Mouse (Mus musculus): ENCODE measurements at regions not wholly inside any gene's neighbourhood (a gene's known extent, or its start where the extent isn't known, plus 50 kb on each side); places are given as distances from the start of the nearest gene placed in this dataset.
"Not testable (repeated sequence)": the region's sequence is repeated elsewhere in the genome, so short reads cannot be mapped to it uniquely, and the experiment has no call there.

DNA sequence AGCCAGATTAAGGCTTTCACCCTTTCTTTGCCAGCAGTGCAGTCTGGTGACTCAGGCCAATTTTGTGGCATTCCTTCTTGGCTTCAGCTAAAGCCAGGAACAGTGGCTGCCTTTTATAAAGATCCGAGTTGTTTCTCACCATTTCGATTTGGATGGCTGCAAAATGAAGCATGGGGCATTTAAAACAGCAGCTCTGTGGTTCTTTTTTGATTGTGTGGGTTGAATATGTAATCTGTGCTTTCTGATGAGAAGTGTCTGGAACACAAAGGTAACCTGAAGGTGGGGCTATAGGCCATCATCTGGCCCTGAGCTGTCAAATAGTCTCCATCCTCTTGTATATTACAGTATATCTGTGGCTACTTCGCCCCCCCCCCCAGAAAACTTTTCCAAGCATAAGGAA, 338.4 kb upstream of the Clnk start:
- H3K4me3 ChIP-seq, result no peak overlapping the region
- ATAC-seq (ENCODE audit: low FRiP score), result no peak
- H3K27me3 ChIP-seq, result no peaks in the 10 kb centered on the region
- H3K36me3 ChIP-seq, result no peaks in the 10 kb centered on the region
- H3K4me2 ChIP-seq, result no peak overlapping the region
- 72% methylated on average over 3 of the region's 3 CpGs for WGBS
- no peak overlapping the region for H3K9ac ChIP-seq
- no peak overlapping the region for H3K27ac ChIP-seq
- no peaks in the 10 kb centered on the region for H3K9me3 ChIP-seq
- peaks cover 4% of the 10 kb centered on the region for H3K4me1 ChIP-seq (replicated peaks)

DNA sequence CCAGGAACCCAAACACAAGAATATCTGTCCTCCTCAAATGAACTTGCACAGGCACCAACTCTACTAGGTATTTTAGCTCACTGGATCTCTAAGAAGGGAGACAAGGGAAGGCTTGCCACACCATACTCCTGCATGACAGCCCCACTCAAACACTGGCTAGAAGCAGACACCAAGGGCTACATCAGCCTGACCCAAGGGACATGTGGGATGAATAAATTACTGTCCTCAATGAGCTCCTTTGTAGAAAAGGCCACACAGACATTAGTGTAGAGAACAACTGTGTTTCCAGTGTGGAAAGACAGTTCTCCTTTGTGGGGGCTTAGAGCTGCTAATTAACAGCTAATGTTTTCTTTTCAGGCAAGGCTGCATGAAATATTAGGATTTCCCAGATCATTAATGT, 335.9 kb upstream of the Clnk start:
- ATAC-seq (ENCODE audit: low FRiP score), result peak; percentile 71; the same call in 1 of the 2 replicates
- H3K27me3 ChIP-seq, result no peaks in the 10 kb centered on the region
- no peak overlapping the region for H3K9ac ChIP-seq
- H3K36me3 ChIP-seq, result no peaks in the 10 kb centered on the region
- peaks cover 4% of the 10 kb centered on the region for H3K4me1 ChIP-seq (replicated peaks)
- no peak overlapping the region for H3K4me3 ChIP-seq
- no peaks in the 10 kb centered on the region for H3K9me3 ChIP-seq
- H3K27ac ChIP-seq, result no peak overlapping the region
- H3K4me2 ChIP-seq, result no peak overlapping the region

DNA sequence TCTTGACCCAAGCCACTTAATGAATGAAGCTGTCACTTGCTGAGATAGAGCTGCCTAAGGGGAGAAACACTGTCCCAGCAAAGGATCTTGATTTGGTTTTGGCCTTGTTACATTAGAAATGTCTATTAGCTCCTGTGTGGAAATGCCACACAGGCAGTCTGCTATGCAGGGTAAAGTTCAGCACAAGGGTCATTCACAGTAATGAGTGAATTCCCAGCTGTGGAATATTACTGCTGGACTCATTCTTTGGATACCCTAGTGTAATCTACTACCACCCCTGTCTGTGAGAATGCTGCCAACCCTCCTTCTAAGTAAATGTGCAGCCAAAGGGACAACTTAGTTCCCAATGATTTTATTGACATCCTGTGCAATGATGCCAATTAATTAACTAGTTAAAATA, 322.2 kb upstream of the Clnk start:
- no peaks in the 10 kb centered on the region for H3K27me3 ChIP-seq
- H3K4me3 ChIP-seq, result no peak overlapping the region
- H3K9ac ChIP-seq, result no peak overlapping the region
- H3K36me3 ChIP-seq, result no peaks in the 10 kb centered on the region
- no peak overlapping the region for H3K27ac ChIP-seq
- no peaks in the 10 kb centered on the region for H3K9me3 ChIP-seq
- H3K4me2 ChIP-seq, result no peak overlapping the region
- ATAC-seq (ENCODE audit: low FRiP score), result no peak
- H3K4me1 ChIP-seq (replicated peaks), result no peaks in the 10 kb centered on the region

DNA sequence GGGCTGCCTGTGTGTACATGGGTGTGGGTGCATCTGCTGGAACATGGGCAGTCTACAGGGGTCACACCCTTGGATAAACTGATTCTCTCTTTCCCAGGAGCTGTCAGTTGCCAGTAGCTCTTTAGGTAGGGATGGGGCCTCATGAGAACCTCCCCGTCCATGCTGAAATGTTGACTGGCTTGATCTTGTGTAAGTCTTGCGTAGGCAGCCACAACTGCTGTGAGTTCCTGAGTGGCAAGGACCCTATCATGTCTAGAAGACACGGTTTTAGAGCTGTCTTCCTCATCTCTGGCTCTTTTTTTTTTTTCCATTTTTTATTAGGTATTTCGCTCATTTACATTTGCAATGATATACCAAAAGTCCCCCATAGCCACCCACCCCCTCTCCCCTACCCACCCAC, 314.5 kb upstream of the Clnk start:
- not testable (repeated sequence) for H3K36me3 ChIP-seq; H3K27ac ChIP-seq; H3K4me2 ChIP-seq; ATAC-seq (ENCODE audit: low FRiP score); H3K9ac ChIP-seq; H3K27me3 ChIP-seq; H3K4me3 ChIP-seq; H3K4me1 ChIP-seq (replicated peaks); H3K9me3 ChIP-seq
- 87% methylated on average over 2 of the region's 4 CpGs for WGBS

DNA sequence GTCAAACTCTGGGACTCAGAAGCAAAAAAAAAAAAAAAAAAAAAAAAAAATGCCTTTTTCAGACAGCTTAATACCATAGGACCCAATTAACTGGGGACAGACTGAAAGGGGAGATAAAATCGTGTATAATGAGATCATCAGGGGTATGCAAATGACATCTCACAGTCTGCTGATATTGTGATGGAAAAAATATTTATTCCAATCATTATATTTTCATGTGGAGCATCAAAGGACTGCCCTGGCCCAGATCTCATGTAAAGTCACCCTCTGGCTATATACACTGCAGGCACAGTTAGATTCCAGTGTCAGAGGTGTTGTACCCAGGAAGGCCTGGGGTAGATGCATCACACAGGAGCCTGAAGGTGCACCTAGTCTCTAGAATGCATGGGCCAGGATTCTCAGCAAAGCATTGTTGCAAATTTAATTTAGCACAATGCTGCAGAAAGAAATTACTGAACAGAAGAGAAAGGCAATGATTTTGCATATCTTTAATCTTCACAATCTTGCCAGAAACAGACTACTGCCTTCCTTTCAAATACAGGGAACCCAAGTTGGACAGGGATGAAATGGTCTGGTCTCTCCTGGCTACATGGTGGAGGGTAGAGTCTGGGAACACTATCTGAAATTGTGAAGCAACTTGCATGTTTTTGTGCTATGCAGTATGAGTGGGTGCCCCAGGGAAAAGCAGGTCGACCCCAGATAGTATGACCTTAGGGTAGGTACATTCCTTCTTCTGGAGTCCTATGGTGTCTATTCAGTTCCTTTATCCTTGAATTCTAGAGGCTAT, 305.2 kb upstream of the Clnk start:
- Histone ChIP-seq H3K4me1 (replicated peaks) (0 out of 2 replicates have a peak, but pooled peaks cover 4% of the 10 kb centered on the region), H3K9ac (no peak overlapping the region), H3K9me3 (no peaks in the 10 kb centered on the region), H3K27me3 (no peaks in the 10 kb centered on the region), H3K4me3 (no peak overlapping the region), H3K27ac (no peak overlapping the region), H3K36me3 (no peaks in the 10 kb centered on the region), H3K4me2 (no peak overlapping the region)
- 70% methylated on average over 2 of the region's 2 CpGs for WGBS
- ATAC-seq (ENCODE audit: low FRiP score), result no peak

DNA sequence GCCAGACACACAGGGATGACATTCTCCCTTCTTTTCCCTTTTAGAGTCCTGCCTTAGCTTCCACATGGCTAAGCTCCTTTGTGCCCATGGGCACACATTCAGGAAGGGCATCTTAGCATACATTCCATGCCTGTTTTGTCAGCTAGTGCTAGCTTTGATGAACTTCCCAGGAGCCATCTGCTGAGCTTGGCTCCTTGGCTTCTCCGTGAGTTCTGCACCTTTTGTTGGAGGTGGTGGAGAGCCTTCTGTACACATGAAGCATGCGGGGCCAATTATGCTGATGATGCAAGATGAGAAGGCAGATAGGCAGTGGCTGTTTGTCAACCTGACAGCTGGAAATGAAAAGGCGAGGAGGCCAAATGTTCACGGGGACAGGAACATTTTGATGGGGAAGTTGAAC, 304.4 kb upstream of the Clnk start:
- no peak overlapping the region for H3K27ac ChIP-seq
- H3K36me3 ChIP-seq, result no peaks in the 10 kb centered on the region
- H3K27me3 ChIP-seq, result no peaks in the 10 kb centered on the region
- 25% methylated on average over 4 of the region's 4 CpGs for WGBS
- H3K9me3 ChIP-seq, result no peaks in the 10 kb centered on the region
- ATAC-seq (ENCODE audit: low FRiP score), result no peak
- no peak overlapping the region for H3K4me2 ChIP-seq
- no peak overlapping the region for H3K9ac ChIP-seq
- no peak overlapping the region for H3K4me3 ChIP-seq
- 0 out of 2 replicates have a peak, but pooled peaks cover 4% of the 10 kb centered on the region for H3K4me1 ChIP-seq (replicated peaks)

DNA sequence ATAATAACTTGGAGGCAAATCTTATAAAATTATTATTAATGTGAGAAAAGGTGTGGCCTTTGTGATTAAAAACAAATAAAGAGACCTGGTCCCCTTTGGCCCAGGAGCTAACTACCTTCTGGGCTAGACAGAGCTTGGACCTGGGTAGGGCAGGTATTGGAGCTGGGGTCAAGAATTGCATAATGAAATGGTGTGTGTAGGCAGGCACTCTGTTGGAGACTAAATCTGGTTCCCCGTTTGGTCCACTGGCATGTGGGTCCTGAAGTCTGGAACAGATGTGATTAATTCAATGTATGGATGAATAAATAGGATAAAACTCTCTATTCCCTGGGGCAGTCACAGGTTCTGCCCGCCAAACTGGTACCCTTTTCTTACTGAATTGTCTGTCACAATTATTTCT, 301.3 kb upstream of the Clnk start:
- no peak overlapping the region for H3K9ac ChIP-seq
- 34% methylated on average over 2 of the region's 2 CpGs for WGBS
- H3K4me3 ChIP-seq, result no peak overlapping the region
- ATAC-seq (ENCODE audit: low FRiP score), result no peak
- H3K4me1 ChIP-seq (replicated peaks), result 0 out of 2 replicates have a peak, but pooled peaks cover 4% of the 10 kb centered on the region
- no peak overlapping the region for H3K27ac ChIP-seq
- no peaks in the 10 kb centered on the region for H3K9me3 ChIP-seq
- no peaks in the 10 kb centered on the region for H3K36me3 ChIP-seq
- H3K27me3 ChIP-seq, result no peaks in the 10 kb centered on the region
- H3K4me2 ChIP-seq, result no peak overlapping the region

DNA sequence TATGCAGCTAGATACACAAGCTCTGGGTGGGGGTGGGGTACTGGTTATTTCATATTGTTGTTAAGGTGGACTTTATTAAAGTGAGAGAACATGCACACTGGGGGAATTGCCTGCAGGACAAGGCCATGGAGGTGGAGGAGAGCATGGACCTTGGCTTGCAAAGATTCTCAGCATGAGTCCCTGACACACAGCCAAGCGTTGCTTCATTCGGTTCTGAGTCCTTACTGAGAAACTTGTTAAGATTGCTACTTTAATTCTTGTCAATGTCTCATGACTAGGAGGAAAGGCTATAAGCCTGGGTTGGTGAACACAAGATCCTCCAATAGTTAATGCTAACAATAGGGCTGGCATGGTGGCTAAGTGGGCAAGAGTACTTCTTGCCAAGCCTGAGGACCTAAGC, 300.3 kb upstream of the Clnk start:
- H3K36me3 ChIP-seq, result no peaks in the 10 kb centered on the region
- H3K27me3 ChIP-seq, result no peaks in the 10 kb centered on the region
- H3K27ac ChIP-seq, result no peak overlapping the region
- H3K9me3 ChIP-seq, result no peaks in the 10 kb centered on the region
- H3K4me2 ChIP-seq, result no peak overlapping the region
- no peak overlapping the region for H3K4me3 ChIP-seq
- ATAC-seq (ENCODE audit: low FRiP score), result no peak
- no peak overlapping the region for H3K9ac ChIP-seq
- 0 out of 2 replicates have a peak, but pooled peaks cover 4% of the 10 kb centered on the region for H3K4me1 ChIP-seq (replicated peaks)
- WGBS, result 79% methylated on average over 2 of the region's 2 CpGs

DNA sequence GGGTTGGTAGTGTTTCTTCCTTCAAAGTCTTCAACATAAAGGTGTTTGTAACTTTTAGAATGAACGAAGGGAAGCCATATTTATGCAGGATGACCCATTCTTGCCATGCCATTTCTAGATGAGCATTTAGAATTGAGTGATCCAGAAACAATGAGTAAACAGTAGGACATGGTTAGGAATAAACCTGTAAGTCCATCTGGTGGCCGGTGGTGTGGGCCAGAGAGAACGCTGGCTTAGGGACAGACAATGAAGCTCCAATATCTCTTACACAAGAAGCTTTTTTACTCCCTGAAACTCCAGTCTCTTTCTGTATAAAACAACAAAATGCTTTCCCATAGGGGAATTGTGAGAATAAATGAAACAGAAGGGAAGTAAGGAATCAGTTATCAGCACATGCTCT, 296.9 kb upstream of the Clnk start:
- no peak overlapping the region for H3K9ac ChIP-seq
- no peak for ATAC-seq (ENCODE audit: low FRiP score)
- H3K9me3 ChIP-seq, result no peaks in the 10 kb centered on the region
- no peak overlapping the region for H3K4me3 ChIP-seq
- no peak overlapping the region for H3K4me2 ChIP-seq
- 94% methylated on average over 3 of the region's 3 CpGs for WGBS
- no peaks in the 10 kb centered on the region for H3K27me3 ChIP-seq
- no peak overlapping the region for H3K27ac ChIP-seq
- H3K4me1 ChIP-seq (replicated peaks), result no peaks in the 10 kb centered on the region
- H3K36me3 ChIP-seq, result no peaks in the 10 kb centered on the region

DNA sequence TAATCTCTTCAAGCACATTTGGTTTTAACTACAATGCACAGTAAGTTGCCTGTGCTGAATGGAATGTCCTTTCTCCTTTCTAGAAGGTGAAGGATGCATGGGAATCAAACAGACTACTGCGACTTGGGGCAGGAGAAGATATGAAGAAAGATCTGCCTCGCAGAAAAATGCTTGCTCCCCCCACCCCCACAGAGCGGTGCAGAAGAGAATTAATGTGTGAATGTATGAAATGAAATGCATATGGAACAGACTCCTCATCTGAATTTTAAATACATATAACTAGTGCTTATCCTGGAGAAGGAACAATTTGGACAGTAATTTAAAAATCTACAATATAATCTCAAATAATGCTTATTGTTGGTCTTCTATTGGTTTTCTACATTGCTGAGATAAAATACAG, 283.0 kb upstream of the Clnk start:
- Histone ChIP-seq H3K4me3 (no peak overlapping the region), H3K36me3 (no peaks in the 10 kb centered on the region), H3K9ac (no peak overlapping the region), H3K9me3 (no peaks in the 10 kb centered on the region), H3K27me3 (no peaks in the 10 kb centered on the region), H3K27ac (no peak overlapping the region), H3K4me1 (replicated peaks) (no peaks in the 10 kb centered on the region), H3K4me2 (no peak overlapping the region)
- 95% methylated on average over 3 of the region's 3 CpGs for WGBS
- no peak for ATAC-seq (ENCODE audit: low FRiP score)

DNA sequence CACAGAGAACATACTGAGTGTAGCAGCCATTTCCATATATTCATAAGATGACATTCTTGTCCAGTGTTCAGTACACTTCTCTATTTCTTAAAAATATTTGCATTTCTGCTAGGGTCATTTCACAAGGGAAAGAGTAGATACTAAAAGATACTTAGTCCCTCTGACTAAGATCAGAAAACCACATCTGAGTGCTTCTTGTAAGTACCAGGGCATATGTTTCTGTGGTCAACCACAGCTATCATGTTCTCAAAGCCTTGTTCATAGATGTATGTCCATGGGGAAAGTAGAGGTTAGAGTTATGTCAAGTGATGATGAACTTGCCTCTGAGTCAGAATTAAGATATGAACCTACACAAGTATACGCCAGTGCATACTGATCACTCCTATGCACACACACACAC, 279.2 kb upstream of the Clnk start:
- Histone ChIP-seq H3K4me1 (replicated peaks) (no peaks in the 10 kb centered on the region), H3K27ac (no peak overlapping the region), H3K27me3 (no peaks in the 10 kb centered on the region), H3K9ac (no peak overlapping the region), H3K36me3 (no peaks in the 10 kb centered on the region), H3K9me3 (no peaks in the 10 kb centered on the region), H3K4me2 (no peak overlapping the region), H3K4me3 (no peak overlapping the region)
- whole genome bisulfite sequencing, result 96% methylated on average over 1 of the region's 1 CpGs
- no peak for ATAC-seq (ENCODE audit: low FRiP score)

DNA sequence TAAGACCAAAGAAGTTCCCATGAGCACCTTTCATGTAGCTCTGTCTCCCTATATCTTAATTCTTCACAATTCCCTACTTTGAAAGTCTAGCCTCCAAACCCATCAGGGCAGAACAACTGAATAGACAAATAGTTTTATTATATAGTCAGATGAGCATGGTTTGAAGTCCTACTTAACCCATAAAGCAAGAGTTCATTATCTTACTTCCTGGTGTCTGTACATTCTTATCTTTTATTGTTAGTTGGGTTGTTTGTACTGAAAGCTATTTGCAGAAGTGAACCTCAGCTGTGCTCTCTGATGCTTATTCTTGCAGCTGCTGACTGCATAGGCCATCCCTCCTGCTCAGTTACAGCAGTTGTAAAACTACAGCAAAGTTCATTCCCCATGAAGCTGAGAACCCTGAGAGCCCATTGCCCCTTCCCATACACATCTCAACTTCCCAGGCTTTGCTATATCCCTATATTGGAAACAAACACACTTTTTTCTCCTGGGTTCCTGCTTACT, 276.7 kb upstream of the Clnk start:
- H3K9ac ChIP-seq, result no peak overlapping the region
- no peak for ATAC-seq (ENCODE audit: low FRiP score)
- H3K27ac ChIP-seq, result no peak overlapping the region
- H3K9me3 ChIP-seq, result no peaks in the 10 kb centered on the region
- no peaks in the 10 kb centered on the region for H3K36me3 ChIP-seq
- no peak overlapping the region for H3K4me3 ChIP-seq
- no peaks in the 10 kb centered on the region for H3K27me3 ChIP-seq
- H3K4me1 ChIP-seq (replicated peaks), result no peaks in the 10 kb centered on the region
- H3K4me2 ChIP-seq, result no peak overlapping the region

DNA sequence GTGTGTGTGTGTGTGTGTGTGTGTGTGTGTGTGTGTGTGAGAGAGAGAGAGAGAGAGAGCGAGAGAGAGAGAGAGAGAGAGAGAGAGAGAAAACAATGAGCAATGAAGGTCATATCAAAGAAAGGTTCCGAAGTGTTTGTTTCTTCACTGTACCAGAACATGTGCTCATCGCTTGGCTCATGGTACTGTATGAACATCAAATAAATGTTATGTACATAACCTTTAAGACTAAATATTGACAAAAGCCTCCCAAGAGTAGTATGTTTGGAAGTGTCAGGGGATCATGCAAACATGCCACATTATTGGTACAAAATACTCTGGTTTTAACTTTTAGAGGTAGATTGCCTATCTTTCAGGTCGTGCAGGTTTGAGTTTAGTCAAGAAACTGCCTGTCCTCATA, 275.3 kb upstream of the Clnk start:
- no peak for ATAC-seq (ENCODE audit: low FRiP score)
- Histone ChIP-seq H3K9me3 (no peaks in the 10 kb centered on the region), H3K27me3 (no peaks in the 10 kb centered on the region), H3K4me3 (no peak overlapping the region), H3K9ac (no peak overlapping the region), H3K36me3 (no peaks in the 10 kb centered on the region), H3K4me2 (no peak overlapping the region), H3K27ac (no peak overlapping the region), H3K4me1 (replicated peaks) (no peaks in the 10 kb centered on the region)
- WGBS, result 91% methylated on average over 4 of the region's 4 CpGs
